Mouse (Mus musculus) lung, adult 2 months (tissue): ENCODE data around the gene Kcnq5.

Experiments
- CTCF ChIP-seq: fragments of 200-500 bp; IDR thresholded peaks from 2 replicates; pipeline ENCODE4 v1.5.1; 2011; ENCODE audit warnings: mild to moderate bottlenecking, low read length, control low read depth; ENCODE audit not compliant: insufficient read depth
- POLR2A ChIP-seq: fragments of 200-500 bp; IDR thresholded peaks from 2 replicates; pipeline ENCODE4 v1.6.1; 2011; ENCODE audit warnings: low read depth, mild to moderate bottlenecking, control low read depth, low read length, borderline replicate concordance; ENCODE audit errors: extremely low read depth

DNA sequence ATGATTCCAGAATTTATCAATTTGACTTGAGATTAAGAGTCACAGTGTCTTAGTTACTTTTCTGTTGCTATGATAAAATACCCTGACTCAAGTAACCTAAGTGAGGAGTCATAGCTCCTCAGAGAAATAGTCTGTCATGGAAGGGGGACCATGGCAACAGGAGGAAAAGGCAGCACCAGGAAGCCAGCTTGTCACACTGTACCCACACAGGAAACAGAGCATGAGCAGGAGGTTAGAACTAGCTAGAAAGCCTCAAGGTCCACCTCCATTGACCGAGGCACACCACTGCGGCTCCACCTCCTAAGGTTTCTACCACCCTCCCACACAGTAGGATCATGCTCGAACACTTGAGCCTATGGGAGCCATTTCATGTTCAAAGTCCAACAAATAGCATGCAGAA, 343.0 kb downstream of the Kcnq5 start:
- TF ChIP-seq CTCF: no peak
- no peak for TF ChIP-seq POLR2A
